Mouse (Mus musculus) olfactory bulb, adult 2 months (tissue): Measurements from ENCODE around the gene Zswim4.

Experiments
- CTCF ChIP-seq: fragments of 200-500 bp; IDR thresholded peaks from 2 replicates; pipeline ENCODE4 v1.5.1; 2012; ENCODE audit warnings: low read depth, mild to moderate bottlenecking, low read length, moderate library complexity; ENCODE audit not compliant: insufficient read depth
- POLR2A ChIP-seq: fragments of 200-500 bp; IDR thresholded peaks from 2 replicates; pipeline ENCODE4 v1.6.1; 2012; ENCODE audit warnings: mild to moderate bottlenecking, low read depth, low read length, moderate library complexity; ENCODE audit not compliant: insufficient read depth

DNA sequence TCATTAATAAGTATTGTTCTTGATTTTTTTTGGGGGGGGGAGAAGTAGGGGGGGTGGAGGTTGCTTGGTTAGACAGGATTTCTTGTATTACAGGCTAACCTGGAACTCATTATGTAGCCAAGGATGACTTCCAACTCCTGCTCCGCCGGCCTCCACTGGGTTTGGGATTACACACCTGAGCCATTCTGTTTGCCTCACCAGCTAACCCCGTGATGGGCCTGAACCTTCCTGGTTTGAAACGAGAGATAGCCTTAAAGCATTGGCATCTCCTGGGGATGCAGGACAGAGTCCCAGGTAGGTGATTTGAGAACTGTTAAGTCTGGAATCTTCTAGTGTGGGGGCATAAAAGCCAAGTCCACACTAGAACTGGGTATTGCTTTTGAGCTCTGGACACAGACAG is 43.7 kb downstream of the Zswim4 start:
- TF ChIP-seq CTCF (no peak), POLR2A (no peak)
